Mouse (Mus musculus): Measurements from ENCODE around the gene Tbc1d17. TPM values are rescaled to one million over a fixed set of nuclear protein-coding genes. Genes with fewer than 3 reads are reported as not detected.

Gene Tbc1d17
- polyA plus RNA-seq, 1 experiment from 2014 or later: 91.1 TPM

GRCm38 (mm10) chr7:44867010-44867702, 18.3 kb upstream of the Tbc1d17 start:
- peaks cover 60% of the 10 kb centered on the region for H3K36me3 ChIP-seq
- WGBS: 79% methylated on average over 19 of the region's 19 CpGs
- peaks cover 59% of the 10 kb centered on the region for H3K4me1 ChIP-seq (replicated peaks)
- no peak for DNase-seq (ENCODE audit: low spot score)
- H3K4me3 ChIP-seq: peak overlapping the region; percentile 95
- H3K27ac ChIP-seq: peak overlapping the region; percentile 29
- H3K9me3 ChIP-seq: no peaks in the 10 kb centered on the region
- H3K27me3 ChIP-seq (ENCODE audit: insufficient read depth, poor library complexity, severe bottlenecking): no peaks in the 10 kb centered on the region

DNA sequence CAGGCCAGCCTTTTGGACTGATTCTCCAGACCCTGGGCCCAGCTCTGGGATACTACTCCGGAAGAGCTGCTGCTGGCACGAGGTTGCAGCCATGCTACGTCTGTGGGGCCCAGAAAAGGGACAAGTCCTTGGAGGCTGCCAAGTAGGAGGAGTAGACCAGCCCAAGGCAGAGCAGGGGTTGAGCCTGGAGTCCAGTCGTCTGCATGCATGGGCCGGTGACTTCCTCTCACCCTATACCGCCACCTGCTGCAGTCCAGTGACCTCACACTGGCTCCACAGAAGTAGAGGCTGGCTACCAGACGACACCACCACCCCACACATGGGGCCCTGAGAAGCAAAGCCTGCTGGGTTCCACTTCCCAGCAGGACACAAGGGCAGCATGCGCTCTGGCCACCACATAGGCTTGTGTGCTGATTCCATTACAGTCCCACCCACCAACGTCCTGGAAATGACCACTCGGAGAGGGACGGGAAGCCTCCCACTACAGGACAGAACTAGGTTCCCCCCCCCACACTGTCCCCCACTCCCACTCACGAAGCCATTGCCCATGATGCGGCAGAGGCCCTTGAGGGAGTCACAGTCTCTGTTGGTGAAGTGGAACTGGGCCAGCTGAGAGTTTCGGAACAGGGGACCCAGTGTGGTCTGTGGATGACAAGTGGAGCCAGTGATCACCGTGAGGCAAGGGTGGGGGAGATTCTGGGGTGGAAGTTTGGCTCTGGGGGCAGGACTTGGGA, 17.6 kb upstream of the Tbc1d17 start:
- Histone ChIP-seq H3K27ac (no peak overlapping the region), H3K27me3 (ENCODE audit: insufficient read depth, poor library complexity, severe bottlenecking) (no peaks in the 10 kb centered on the region), H3K4me1 (replicated peaks) (peaks cover 60% of the 10 kb centered on the region), H3K36me3 (peaks cover 67% of the 10 kb centered on the region), H3K9me3 (no peaks in the 10 kb centered on the region), H3K4me3 (peak overlapping the region; percentile 95)
- DNase-seq (ENCODE audit: low spot score): no peak
- WGBS: 73% methylated on average over 15 of the region's 15 CpGs

GRCm38 (mm10) chr7:44864595-44865542, 16.0 kb upstream of the Tbc1d17 start:
- Histone ChIP-seq H3K27me3 (ENCODE audit: insufficient read depth, poor library complexity, severe bottlenecking) (no peaks in the 10 kb centered on the region), H3K4me1 (replicated peaks) (peaks cover 61% of the 10 kb centered on the region), H3K9me3 (no peaks in the 10 kb centered on the region), H3K27ac (no peak overlapping the region), H3K36me3 (peaks cover 82% of the 10 kb centered on the region), H3K4me3 (peak overlapping the region; percentile 20; the same call in 1 of the 2 replicates)
- 88% methylated on average over 24 of the region's 24 CpGs for WGBS
- no peak for DNase-seq (ENCODE audit: low spot score)

GRCm38 (mm10) chr7:44863982-44864494, 15.2 kb upstream of the Tbc1d17 start:
- Histone ChIP-seq H3K4me1 (replicated peaks) (peaks cover 61% of the 10 kb centered on the region), H3K27ac (no peak overlapping the region), H3K9me3 (no peaks in the 10 kb centered on the region), H3K36me3 (peaks cover 90% of the 10 kb centered on the region), H3K4me3 (peak overlapping the region; percentile 20; the same call in 1 of the 2 replicates), H3K27me3 (ENCODE audit: insufficient read depth, poor library complexity, severe bottlenecking) (no peaks in the 10 kb centered on the region)
- 91% methylated on average over 11 of the region's 11 CpGs for WGBS
- DNase-seq (ENCODE audit: low spot score): no peak

- H3K36me3 ChIP-seq: peaks cover 90% of the 10 kb centered on the region
- H3K27ac ChIP-seq: no peak overlapping the region
- WGBS: 93% methylated on average over 14 of the region's 14 CpGs
- no peaks in the 10 kb centered on the region for H3K9me3 ChIP-seq
- H3K4me1 ChIP-seq (replicated peaks): peaks cover 63% of the 10 kb centered on the region
- DNase-seq (ENCODE audit: low spot score): no peak
- peak overlapping the region; percentile 20; the same call in 1 of the 2 replicates for H3K4me3 ChIP-seq
- H3K27me3 ChIP-seq (ENCODE audit: insufficient read depth, poor library complexity, severe bottlenecking): no peaks in the 10 kb centered on the region
These were observed 14.3 kb upstream of the Tbc1d17 start for GRCm38 (mm10) chr7:44863210-44863609.

DNA sequence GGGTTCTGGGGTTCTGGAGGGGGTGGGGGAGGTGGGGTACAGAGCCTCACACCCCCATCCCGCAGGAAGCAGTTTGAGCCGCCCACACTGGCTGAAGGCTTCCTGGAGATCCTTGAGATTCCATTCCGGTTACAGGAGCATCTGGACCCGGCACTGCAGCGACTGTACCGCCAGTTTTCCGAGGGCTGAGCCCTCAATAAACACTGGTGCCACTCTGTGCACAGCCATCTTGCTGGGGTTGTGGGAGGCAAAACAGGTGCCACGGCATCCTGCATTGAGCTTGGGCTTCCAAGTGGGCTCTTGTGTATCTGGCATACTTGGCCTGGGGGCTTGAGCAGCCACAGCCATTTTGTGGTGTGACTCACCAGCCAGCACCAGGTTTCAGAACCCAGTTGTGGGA, 13.6 kb upstream of the Tbc1d17 start:
- H3K4me3 ChIP-seq: no peak overlapping the region
- H3K36me3 ChIP-seq: peaks cover 83% of the 10 kb centered on the region
- DNase-seq (ENCODE audit: low spot score): no peak
- H3K4me1 ChIP-seq (replicated peaks): peaks cover 63% of the 10 kb centered on the region
- H3K27ac ChIP-seq: no peak overlapping the region
- WGBS: 92% methylated on average over 8 of the region's 8 CpGs
- no peaks in the 10 kb centered on the region for H3K9me3 ChIP-seq
- H3K27me3 ChIP-seq (ENCODE audit: insufficient read depth, poor library complexity, severe bottlenecking): no peaks in the 10 kb centered on the region

GRCm38 (mm10) chr7:44861429-44861816, 12.5 kb upstream of the Tbc1d17 start:
- whole genome bisulfite sequencing: 89% methylated on average over 14 of the region's 14 CpGs
- Histone ChIP-seq H3K27me3 (ENCODE audit: insufficient read depth, poor library complexity, severe bottlenecking) (no peaks in the 10 kb centered on the region), H3K9me3 (no peaks in the 10 kb centered on the region), H3K27ac (peak overlapping the region; percentile 50; the same call in 1 of the 2 replicates), H3K4me1 (replicated peaks) (peaks cover 63% of the 10 kb centered on the region), H3K4me3 (0 out of 2 replicates have a peak overlapping the region, but pooled peaks have one; percentile 29), H3K36me3 (peaks cover 73% of the 10 kb centered on the region)
- DNase-seq (ENCODE audit: low spot score): no peak

- H3K4me3 ChIP-seq: peak overlapping the region; percentile 29
- WGBS: 62% methylated on average over 22 of the region's 22 CpGs
- H3K27ac ChIP-seq: peak overlapping the region; percentile 50
- peaks cover 67% of the 10 kb centered on the region for H3K36me3 ChIP-seq
- no peaks in the 10 kb centered on the region for H3K27me3 ChIP-seq (ENCODE audit: insufficient read depth, poor library complexity, severe bottlenecking)
- peaks cover 63% of the 10 kb centered on the region for H3K4me1 ChIP-seq (replicated peaks)
- DNase-seq (ENCODE audit: low spot score): peak; percentile 83
- no peaks in the 10 kb centered on the region for H3K9me3 ChIP-seq
These were observed 11.9 kb upstream of the Tbc1d17 start for GRCm38 (mm10) chr7:44860576-44861428.

DNA sequence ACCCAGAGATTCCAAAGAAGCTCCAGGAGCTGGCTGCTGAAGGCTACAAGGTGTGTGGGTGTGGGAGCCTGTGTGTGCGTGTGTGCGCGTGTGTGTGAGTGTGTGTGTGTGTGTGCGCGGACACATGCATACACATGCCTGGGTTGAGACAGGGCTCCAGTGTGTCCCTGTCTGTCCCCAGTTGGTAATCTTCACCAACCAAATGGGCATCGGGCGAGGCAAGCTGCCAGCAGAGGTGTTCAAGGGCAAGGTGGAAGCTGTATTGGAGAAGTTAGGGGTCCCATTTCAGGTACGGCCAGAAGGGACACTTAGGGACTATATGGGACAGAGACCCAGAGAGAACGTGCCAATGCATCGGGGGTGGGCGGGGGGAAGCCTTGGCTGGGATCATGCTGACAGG, 11.0 kb upstream of the Tbc1d17 start:
- WGBS: 92% methylated on average over 11 of the region's 11 CpGs
- no peak for DNase-seq (ENCODE audit: low spot score)
- Histone ChIP-seq H3K36me3 (peaks cover 58% of the 10 kb centered on the region), H3K9me3 (no peaks in the 10 kb centered on the region), H3K27me3 (ENCODE audit: insufficient read depth, poor library complexity, severe bottlenecking) (no peaks in the 10 kb centered on the region), H3K27ac (no peak overlapping the region), H3K4me3 (peak overlapping the region; percentile 29; the same call in 1 of the 2 replicates), H3K4me1 (replicated peaks) (peaks cover 64% of the 10 kb centered on the region)

DNA sequence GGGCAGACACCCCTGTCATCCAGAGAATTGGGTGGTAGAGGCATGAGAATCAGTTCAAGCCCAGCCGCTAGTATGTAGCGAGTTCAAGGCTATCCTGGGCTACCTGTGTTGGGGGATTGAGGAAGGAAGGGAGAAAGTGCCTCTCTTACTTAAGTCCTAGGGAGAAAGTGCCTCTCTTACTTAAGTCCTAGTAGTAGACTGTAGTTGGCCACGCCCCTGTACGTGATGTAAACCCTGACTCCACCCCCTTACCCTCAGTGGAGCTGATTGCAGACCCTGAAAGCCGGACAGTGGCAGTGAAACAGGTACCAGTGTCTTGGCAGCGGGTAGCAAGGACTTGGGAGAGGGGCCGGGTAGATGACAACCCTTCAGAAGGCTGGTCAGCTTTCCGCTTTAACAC, 9.0 kb upstream of the Tbc1d17 start:
- peak overlapping the region; percentile 95 for H3K27ac ChIP-seq
- peaks cover 47% of the 10 kb centered on the region for H3K36me3 ChIP-seq
- peaks cover 80% of the 10 kb centered on the region for H3K4me1 ChIP-seq (replicated peaks)
- H3K4me3 ChIP-seq: peak overlapping the region; percentile 91
- no peaks in the 10 kb centered on the region for H3K27me3 ChIP-seq (ENCODE audit: insufficient read depth, poor library complexity, severe bottlenecking)
- 28% methylated on average over 8 of the region's 8 CpGs for WGBS
- no peak for DNase-seq (ENCODE audit: low spot score)
- no peaks in the 10 kb centered on the region for H3K9me3 ChIP-seq

DNA sequence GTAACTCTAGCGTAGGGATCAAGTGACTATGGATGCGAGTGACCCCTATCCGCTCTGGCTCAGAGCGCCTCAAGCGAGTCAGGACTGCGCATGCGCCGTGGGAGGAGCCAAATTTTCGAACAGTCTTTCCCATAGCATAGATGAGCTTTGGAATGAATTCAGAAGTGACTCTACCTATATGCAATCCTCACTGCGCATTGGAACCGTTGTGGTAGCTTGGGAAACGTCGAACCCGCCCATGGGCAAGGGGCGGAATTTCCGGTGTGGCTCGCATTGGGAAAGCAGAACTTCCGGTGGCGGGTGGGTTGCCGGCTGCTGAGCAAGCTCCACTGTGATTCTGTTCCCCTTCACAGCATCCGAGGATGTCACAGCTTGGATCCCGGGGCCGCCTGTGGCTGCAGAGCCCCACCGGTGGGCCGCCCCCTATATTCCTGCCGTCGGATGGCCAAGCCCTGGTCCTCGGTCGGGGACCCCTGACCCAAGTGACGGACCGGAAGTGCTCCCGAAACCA, 8.2 kb upstream of the Tbc1d17 start, which contains the start of gene Pnkp:
Gene Pnkp, plus strand, starts transcription at position 98 of the 511 bp plus-strand sequence.
- Histone ChIP-seq H3K4me1 (replicated peaks) (peaks cover 85% of the 10 kb centered on the region), H3K27ac (peak within 1 kb of the TSS; percentile 95), H3K36me3 (peaks cover 47% of the 10 kb centered on the region), H3K4me3 (peak within 1 kb of the TSS; percentile 91), H3K27me3 (ENCODE audit: insufficient read depth, poor library complexity, severe bottlenecking) (no peaks in the 10 kb centered on the region), H3K9me3 (no peaks in the 10 kb centered on the region)
- DNase-seq (ENCODE audit: low spot score): peak; percentile 91
- under 1% methylated on average over 32 of the region's 32 CpGs for WGBS

Measured in hindbrain, embryonic 10.5 days (tissue).